18 mouse cellular contexts compared by ENCODE assay signal in the genomic region with DNA sequence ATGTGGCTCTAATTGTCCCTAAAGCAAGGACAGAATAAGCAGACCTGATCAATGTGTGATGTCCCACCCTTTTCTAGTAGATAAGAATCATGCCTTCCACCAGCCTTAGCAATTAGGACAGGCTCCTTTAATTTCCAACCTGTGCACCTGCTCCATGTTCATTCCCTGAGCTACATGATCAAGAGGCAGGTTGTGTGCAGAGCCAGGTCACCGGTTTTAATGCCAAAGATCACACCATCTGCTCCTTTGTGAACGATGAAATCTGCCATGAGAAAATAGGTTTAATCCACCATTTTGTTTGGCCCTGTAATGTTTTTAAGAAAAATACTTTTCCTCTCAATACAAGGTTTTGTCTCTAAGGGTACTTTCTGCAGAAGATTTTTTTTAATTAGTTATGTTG.
DNase-seq lines count a peak whose midpoint lies in the region; ATAC-seq lines count a peak whose summit lies in the region.
"Had no signal": no experiment of that assay in that cellular context is flagged by ENCODE, and none has a peak within 500 bp of the region (broad histone marks: within the 10 kb centered on the region; RNA-seq: fewer than 3 reads in every experiment).

No protein-coding gene starts in this region.

- peak; percentile 46 to 52 for DNase-seq in cerebellum, postnatal 10 days
- no peak for DNase-seq in cerebellum, adult 8-10 months
- peak; percentile 48 to 51 for DNase-seq in cerebellum, postnatal 14 days
- DNase-seq: adrenal gland, adult 2 months; adrenal gland, adult 8-10 months; adrenal gland, postnatal 10 days; adrenal gland, postnatal 14 days; adrenal gland, postnatal 25 days; adrenal gland, postnatal 36 days; B cell, adult 2 months; cerebellum, adult 11 months; cerebellum, adult 11-12 months; cerebellum, adult 18-20 months; cerebellum, adult 2 months had no signal

- no peak for ATAC-seq in cerebellum, adult (ENCODE audit: insufficient number of reproducible peaks, low FRiP score, low TSS enrichment)
- ATAC-seq: activated CD4-positive, CD25-positive, alpha-beta regulatory T cell, adult 4 months; CD4-positive, CD25-positive, alpha-beta regulatory T cell, adult 4 months; Patski had no signal
